Mouse (Mus musculus): ENCODE results near the gene Fahd1. TPM values are rescaled to one million over a fixed set of nuclear protein-coding genes. Genes with fewer than 3 reads are reported as not detected.
A peak's percentile ranks its signal among the peaks of the same experiment; 100 is the strongest.

Gene Fahd1
- polyA plus RNA-seq, 2 experiments, result 14.8 to 16.5 TPM

DNA sequence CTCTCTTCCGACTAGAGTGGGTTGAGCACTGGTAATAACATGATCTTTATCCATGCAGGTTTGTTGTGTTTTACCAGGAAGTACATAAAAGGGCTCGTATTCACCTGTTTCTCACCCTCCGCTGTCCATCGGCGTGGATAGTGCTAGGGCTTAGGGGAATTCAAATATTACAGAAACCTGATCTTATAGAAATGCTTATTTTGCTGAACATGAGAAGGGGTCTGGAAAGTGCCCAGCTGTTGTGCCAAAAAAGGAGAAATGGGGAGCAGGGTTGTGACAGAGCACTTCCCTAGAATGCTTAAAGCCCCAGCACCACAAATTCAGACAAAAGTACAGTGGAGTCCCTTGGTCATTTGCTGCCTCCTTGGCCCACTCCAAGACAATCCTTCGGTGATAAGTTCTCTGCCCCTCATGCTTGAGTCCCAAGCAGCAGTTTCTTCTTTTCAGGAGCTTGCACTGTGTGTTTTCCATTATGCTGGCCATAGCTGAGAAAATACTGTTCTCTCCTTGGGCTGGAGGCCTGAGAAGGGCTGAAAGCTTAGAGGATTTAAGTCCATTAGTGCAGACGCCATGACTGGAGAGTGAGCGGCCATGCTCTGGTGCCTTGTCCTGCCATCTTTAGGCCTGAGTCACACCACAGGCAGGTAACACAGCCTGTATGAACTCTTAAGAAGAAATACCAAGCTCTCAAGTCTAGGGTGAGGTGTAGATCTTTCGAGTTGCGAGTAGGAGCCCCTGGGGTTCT lies 1.4 kb upstream of the Fahd1 start:
- H3K9me3 ChIP-seq (ENCODE audit: control insufficient read depth, low read length), result no peaks in the 10 kb centered on the region
- H3K9ac ChIP-seq (ENCODE audit: low read depth, low read length, severe bottlenecking), result no peak overlapping the region
- no peak for ATAC-seq (ENCODE audit: low FRiP score, low read depth)
- DNase-seq (ENCODE audit: low spot score), result no peak
- H3K4me2 ChIP-seq (replicated peaks; ENCODE audit: low read depth, low read length, severe bottlenecking), result peak overlapping the region; percentile 95
- H3K4me1 ChIP-seq (ENCODE audit: control insufficient read depth, insufficient read depth, low read length), result peaks cover 11% of the 10 kb centered on the region
- WGBS, result 77% methylated on average over 10 of the region's 10 CpGs
- H3K27ac ChIP-seq (replicated peaks; ENCODE audit: low read depth, low read length), result no peak overlapping the region
- peaks cover 16% of the 10 kb centered on the region for H3K36me3 ChIP-seq (ENCODE audit: control insufficient read depth, insufficient read depth, low read length)
- H3K4me3 ChIP-seq (replicated peaks; ENCODE audit: low read length), result peak overlapping the region; percentile 66
- no peak for TF ChIP-seq POLR2A (IDR thresholded peaks at IDR 0.05; ENCODE audit: borderline replicate concordance, extremely low read depth, insufficient read depth, insufficient read length)
- H3K27me3 ChIP-seq (ENCODE audit: control insufficient read depth, insufficient read depth, low read length), result no peaks in the 10 kb centered on the region

DNA sequence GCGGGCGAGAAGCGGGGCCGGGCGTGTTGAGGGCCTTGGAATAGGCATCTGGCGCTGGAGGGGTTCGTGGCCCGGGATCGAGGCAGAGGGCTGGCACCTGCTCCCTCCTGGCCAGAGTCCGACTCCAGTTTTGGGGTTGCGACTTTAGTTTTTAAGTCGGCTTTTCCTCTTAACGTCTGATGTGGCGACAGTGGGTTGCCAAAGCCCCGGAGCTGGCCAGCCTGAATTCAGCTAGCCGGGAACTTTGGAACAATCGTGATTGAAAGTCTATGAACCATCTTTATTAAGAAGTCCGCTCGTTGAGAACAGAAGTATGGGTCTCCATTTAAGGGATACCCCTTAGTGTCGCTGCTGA lies 586 bp upstream of the Fahd1 start:
- no peak for DNase-seq (ENCODE audit: low spot score)
- Histone ChIP-seq H3K36me3 (ENCODE audit: control insufficient read depth, insufficient read depth, low read length) (peaks cover 13% of the 10 kb centered on the region), H3K9me3 (ENCODE audit: control insufficient read depth, low read length) (no peaks in the 10 kb centered on the region), H3K27me3 (ENCODE audit: control insufficient read depth, insufficient read depth, low read length) (no peaks in the 10 kb centered on the region), H3K4me1 (ENCODE audit: control insufficient read depth, insufficient read depth, low read length) (peaks cover 11% of the 10 kb centered on the region), H3K4me2 (replicated peaks; ENCODE audit: low read depth, low read length, severe bottlenecking) (peak overlapping the region; percentile 95), H3K4me3 (replicated peaks; ENCODE audit: low read length) (peak overlapping the region; percentile 66), H3K9ac (ENCODE audit: low read depth, low read length, severe bottlenecking) (peak overlapping the region; percentile 66), H3K27ac (replicated peaks; ENCODE audit: low read depth, low read length) (no peak overlapping the region)
- no peak for ATAC-seq (ENCODE audit: low FRiP score, low read depth)
- TF ChIP-seq POLR2A (IDR thresholded peaks at IDR 0.05; ENCODE audit: borderline replicate concordance, extremely low read depth, insufficient read depth, insufficient read length), result no peak
- WGBS, result 2% methylated on average over 19 of the region's 20 CpGs

DNA sequence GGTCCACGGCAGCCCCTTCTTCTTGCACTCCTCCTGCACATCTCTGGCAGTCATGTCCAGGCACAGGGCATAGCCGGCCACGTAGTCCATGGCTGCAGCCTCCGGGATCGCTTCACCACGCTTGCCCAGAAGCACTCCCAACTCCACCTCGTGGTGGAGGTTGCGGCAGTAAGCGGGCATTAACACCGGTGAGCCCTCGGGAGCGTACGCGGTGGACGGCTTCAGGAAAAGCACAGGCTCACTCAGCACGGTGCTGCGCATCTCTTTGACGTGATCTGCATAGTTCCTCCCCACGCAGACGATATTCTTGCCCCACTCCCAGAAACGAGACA lies 465 bp downstream of the Fahd1 start:
- Histone ChIP-seq H3K36me3 (ENCODE audit: control insufficient read depth, insufficient read depth, low read length) (peaks cover 13% of the 10 kb centered on the region), H3K9me3 (ENCODE audit: control insufficient read depth, low read length) (no peaks in the 10 kb centered on the region), H3K4me2 (replicated peaks; ENCODE audit: low read depth, low read length, severe bottlenecking) (peak overlapping the region; percentile 95), H3K27ac (replicated peaks; ENCODE audit: low read depth, low read length) (peak overlapping the region; percentile 81), H3K9ac (ENCODE audit: low read depth, low read length, severe bottlenecking) (peak overlapping the region; percentile 66), H3K4me3 (replicated peaks; ENCODE audit: low read length) (peak overlapping the region; percentile 66), H3K4me1 (ENCODE audit: control insufficient read depth, insufficient read depth, low read length) (peaks cover 11% of the 10 kb centered on the region), H3K27me3 (ENCODE audit: control insufficient read depth, insufficient read depth, low read length) (no peaks in the 10 kb centered on the region)
- ATAC-seq (ENCODE audit: low FRiP score, low read depth), result peak; percentile 51
- no peak for DNase-seq (ENCODE audit: low spot score)
- 0% methylated on average over 21 of the region's 21 CpGs for WGBS
- TF ChIP-seq POLR2A (IDR thresholded peaks at IDR 0.05; ENCODE audit: borderline replicate concordance, extremely low read depth, insufficient read depth, insufficient read length), result 0 out of 2 replicates have a peak, but pooled peaks have one; percentile 19

DNA sequence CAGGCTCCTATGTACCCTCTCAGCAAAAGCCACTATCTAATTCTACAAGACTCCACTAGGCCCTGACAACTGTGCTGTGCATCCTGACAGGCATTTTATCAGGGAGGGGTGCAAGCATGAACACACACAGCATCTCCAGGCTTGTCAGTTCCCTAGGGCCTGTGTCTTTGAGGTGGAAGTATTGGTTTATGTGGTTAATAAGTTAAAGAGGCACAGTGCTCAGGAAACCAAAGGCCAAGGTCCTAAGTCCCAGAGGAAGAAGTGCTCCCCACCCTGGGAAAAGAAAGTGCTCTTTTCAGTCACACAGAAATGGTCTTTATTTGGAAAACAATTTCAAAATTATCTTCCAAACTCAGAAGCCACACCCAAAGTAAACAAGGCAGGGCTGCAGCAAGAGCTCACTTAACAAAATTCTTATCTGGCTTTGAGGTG lies 1.5 kb downstream of the Fahd1 start:
- Histone ChIP-seq H3K36me3 (ENCODE audit: control insufficient read depth, insufficient read depth, low read length) (peaks cover 9% of the 10 kb centered on the region), H3K27ac (replicated peaks; ENCODE audit: low read depth, low read length) (no peak overlapping the region), H3K4me3 (replicated peaks; ENCODE audit: low read length) (peak overlapping the region; percentile 66; the same call in 1 of the 2 replicates), H3K9ac (ENCODE audit: low read depth, low read length, severe bottlenecking) (no peak overlapping the region), H3K4me1 (ENCODE audit: control insufficient read depth, insufficient read depth, low read length) (peaks cover 11% of the 10 kb centered on the region), H3K27me3 (ENCODE audit: control insufficient read depth, insufficient read depth, low read length) (no peaks in the 10 kb centered on the region), H3K9me3 (ENCODE audit: control insufficient read depth, low read length) (no peaks in the 10 kb centered on the region), H3K4me2 (replicated peaks; ENCODE audit: low read depth, low read length, severe bottlenecking) (peak overlapping the region; percentile 95; the same call in 1 of the 2 replicates)
- ATAC-seq (ENCODE audit: low FRiP score, low read depth) (no peak), DNase-seq (ENCODE audit: low spot score) (no peak)
- no peak for TF ChIP-seq POLR2A (IDR thresholded peaks at IDR 0.05; ENCODE audit: borderline replicate concordance, extremely low read depth, insufficient read depth, insufficient read length)

DNA sequence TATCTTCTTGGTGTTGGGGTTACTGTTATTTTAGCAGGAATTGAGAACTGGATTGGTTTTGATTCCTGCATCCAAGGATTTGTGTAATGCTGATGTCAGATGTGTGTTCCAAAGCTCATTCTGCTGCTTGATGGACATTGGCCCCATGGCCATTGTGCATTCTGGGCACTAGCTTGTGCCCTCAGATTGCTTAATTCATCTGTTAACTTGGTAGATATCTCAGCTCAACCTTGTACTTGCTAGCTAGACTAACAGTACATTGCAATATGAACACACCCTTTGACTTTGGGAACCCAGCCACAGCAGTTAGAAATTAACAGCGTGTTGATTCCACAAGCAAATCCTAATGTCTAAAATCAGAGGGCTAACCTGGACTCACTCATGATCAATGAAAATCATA lies 2.8 kb downstream of the Fahd1 start:
- WGBS, result 88% methylated on average over 1 of the region's 1 CpGs
- no peaks in the 10 kb centered on the region for H3K27me3 ChIP-seq (ENCODE audit: control insufficient read depth, insufficient read depth, low read length)
- H3K36me3 ChIP-seq (ENCODE audit: control insufficient read depth, insufficient read depth, low read length), result no peaks in the 10 kb centered on the region
- no peak for ATAC-seq (ENCODE audit: low FRiP score, low read depth)
- no peak overlapping the region for H3K27ac ChIP-seq (replicated peaks; ENCODE audit: low read depth, low read length)
- H3K4me1 ChIP-seq (ENCODE audit: control insufficient read depth, insufficient read depth, low read length), result peaks cover 11% of the 10 kb centered on the region
- H3K9me3 ChIP-seq (ENCODE audit: control insufficient read depth, low read length), result no peaks in the 10 kb centered on the region
- DNase-seq (ENCODE audit: low spot score), result no peak
- no peak for TF ChIP-seq POLR2A (IDR thresholded peaks at IDR 0.05; ENCODE audit: borderline replicate concordance, extremely low read depth, insufficient read depth, insufficient read length)
- H3K4me2 ChIP-seq (replicated peaks; ENCODE audit: low read depth, low read length, severe bottlenecking), result no peak overlapping the region
- no peak overlapping the region for H3K9ac ChIP-seq (ENCODE audit: low read depth, low read length, severe bottlenecking)
- H3K4me3 ChIP-seq (replicated peaks; ENCODE audit: low read length), result no peak overlapping the region
